Mouse (Mus musculus) ovary, postnatal 10 days (tissue): ENCODE data around the gene Myrip.
"Not testable (repeated sequence)": the region's sequence is repeated elsewhere in the genome, so short reads cannot be mapped to it uniquely, and the experiment has no call there.

Experiments
- DNase-seq: peaks from one replicate; pipeline ENCODE4 v3.0.0; 2022; ENCODE audit warnings: low spot score

The Myrip gene

DNA sequence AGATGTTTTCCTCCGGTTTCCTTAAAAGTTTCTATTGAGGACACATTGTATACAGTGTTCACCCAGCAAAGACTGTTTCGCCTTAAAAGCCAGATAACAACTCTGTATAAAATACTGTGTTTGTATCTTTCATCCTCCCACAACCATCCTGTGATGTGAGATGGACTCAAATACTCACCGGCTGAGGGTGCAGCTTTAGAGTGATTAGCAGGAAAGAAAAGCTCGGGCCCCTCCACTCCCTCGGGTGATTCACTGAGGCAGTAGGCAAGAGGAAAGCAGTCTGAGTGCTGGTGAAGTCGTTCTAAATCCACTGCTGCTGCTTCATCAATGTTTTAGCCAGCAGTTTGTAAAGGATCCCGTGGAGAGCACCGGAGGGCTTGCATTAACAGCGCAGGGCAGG is 93.9 kb downstream of the Myrip start:
- no peak for DNase-seq

- no peak for DNase-seq
Observed at GRCm38 (mm10) chr9:120396579-120397185, 95.4 kb downstream of the Myrip start.

GRCm38 (mm10) chr9:120398289-120398688 is 97.0 kb downstream of the Myrip start:
- no peak for DNase-seq

DNA sequence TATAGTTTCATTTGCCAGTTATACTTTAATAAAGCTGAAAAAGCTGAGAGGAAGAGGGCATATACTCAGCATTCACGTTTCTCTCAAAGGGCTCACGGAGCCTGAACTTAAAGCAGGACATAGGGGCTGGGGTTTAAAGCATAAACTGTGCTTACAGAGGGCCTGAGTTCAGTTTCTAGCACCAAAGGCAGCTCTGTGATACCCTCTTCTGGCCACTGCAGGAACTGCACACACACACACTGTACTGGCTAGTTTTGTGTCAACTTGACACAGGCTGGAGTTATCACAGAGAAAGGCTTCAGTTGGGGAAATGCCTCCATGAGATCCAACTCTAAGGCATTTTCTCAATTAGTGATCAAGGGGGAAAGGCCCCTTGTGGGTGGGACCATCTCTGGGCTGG is 98.2 kb downstream of the Myrip start:
- DNase-seq, result not testable (repeated sequence)

DNA sequence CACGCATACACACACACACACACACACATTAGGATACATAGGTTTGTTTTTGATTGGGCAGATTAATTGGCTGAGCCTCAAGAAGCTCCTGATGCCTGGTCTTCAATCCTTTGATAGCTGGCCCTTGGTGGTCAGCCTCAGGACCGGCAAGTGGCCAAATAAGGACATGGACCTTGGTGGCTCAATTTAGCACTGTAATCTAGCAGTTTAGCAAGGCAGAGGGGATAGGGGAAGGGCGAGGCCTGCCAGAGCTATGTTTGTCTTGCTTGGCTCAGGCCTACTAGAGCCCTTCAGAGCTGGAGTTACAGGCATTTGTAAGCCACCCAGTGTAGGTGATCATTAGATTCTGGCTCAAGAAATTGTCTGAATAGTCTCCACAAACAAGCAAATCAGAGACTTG is 101.1 kb downstream of the Myrip start:
- no peak for DNase-seq

DNA sequence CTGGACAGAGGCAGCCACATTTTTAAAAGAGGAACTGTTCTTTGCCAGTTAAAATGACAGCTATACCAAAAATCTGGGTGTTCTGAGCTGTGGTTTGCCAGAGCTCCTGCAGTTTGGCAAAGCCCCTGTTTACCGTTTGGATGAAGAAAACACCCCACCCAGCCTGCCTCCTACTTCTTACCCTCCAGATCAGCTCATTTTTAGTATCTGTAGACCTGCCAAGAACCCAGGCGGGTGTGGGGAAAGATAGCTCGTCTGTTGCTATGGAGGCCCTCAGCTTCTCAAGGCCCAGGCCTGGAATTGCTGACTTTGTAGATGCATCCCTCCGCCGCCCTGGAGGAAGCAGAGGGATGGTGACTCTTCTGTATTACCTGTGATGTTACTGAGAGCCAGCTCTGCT is 102.3 kb downstream of the Myrip start:
- DNase-seq, result no peak

- no peak for DNase-seq
Observed at GRCm38 (mm10) chr9:120409663-120410181, 108.4 kb downstream of the Myrip start.

DNA sequence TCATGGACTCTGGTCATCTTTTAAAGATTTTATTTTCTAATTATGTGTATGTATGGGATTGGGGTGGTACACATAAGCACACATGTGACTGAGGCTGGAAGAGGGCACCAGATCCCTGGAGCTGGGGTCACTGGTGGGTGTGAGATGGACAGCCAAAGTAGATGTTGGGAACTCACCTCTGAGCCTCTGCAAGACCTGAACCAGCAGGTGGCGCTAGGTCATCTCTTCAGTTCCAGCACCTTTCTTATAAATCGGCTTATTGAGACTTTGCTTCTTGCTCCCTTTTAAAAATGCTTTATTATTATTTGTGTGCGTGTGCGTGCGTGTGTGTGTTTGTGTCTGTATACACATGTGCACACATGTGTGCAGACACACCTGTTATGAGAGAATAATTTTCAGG is 109.1 kb downstream of the Myrip start:
- DNase-seq, result no peak

GRCm38 (mm10) chr9:120415504-120415903 is 114.2 kb downstream of the Myrip start:
- peak; percentile 18 for DNase-seq

- DNase-seq, result no peak
Observed at GRCm38 (mm10) chr9:120416151-120416550, 114.8 kb downstream of the Myrip start.

DNA sequence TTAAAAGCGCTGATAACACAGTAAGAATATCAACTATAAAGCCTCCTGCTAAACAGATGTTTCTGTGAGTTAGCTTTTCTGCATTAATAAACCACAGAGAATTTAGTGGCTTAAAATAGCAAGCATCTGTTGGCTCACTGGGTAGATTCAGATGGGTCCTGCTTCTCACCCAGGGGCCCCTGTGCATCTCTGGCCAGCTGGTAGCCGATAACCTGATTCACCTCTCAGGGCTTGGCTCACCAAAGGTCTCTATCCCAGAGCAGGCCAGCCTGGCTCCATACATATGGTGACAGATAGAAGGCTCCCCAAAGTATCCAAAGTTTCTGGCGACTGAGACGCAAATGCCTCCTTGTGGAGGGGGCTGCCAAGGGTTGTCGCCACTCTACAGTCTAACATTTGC is 115.4 kb downstream of the Myrip start:
- DNase-seq, result no peak

- DNase-seq, result no peak
Observed at GRCm38 (mm10) chr9:120418582-120418981, 117.3 kb downstream of the Myrip start.

- DNase-seq, result no peak
Observed at GRCm38 (mm10) chr9:120424567-120424966, 123.3 kb downstream of the Myrip start.

GRCm38 (mm10) chr9:120425768-120426167 is 124.5 kb downstream of the Myrip start:
- peak; percentile 31 for DNase-seq

GRCm38 (mm10) chr9:120428181-120428580 is 126.9 kb downstream of the Myrip start:
- no peak for DNase-seq

GRCm38 (mm10) chr9:120433747-120434146 is 132.4 kb downstream of the Myrip start:
- DNase-seq, result no peak

DNA sequence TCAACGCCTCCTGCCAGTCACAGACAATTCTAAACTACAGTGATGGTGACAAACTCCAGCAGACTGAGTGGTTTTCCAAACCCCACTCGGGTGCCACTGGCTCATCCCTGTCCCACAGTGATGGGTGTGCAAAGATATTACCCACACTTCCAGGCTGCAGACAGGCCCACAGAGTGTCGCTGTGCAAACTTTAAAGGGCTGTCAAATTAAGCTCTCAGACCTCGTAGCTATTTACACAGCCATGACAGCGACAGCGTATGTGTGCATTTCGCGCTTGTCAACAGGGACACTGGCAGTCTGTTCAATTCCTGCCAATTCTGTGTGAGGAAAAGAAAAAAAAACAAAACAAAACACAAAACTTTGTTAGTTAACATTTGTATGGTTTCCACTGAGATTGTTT is 134.5 kb downstream of the Myrip start:
- no peak for DNase-seq

- DNase-seq, result no peak
Observed at GRCm38 (mm10) chr9:120436854-120437253, 135.5 kb downstream of the Myrip start.

DNA sequence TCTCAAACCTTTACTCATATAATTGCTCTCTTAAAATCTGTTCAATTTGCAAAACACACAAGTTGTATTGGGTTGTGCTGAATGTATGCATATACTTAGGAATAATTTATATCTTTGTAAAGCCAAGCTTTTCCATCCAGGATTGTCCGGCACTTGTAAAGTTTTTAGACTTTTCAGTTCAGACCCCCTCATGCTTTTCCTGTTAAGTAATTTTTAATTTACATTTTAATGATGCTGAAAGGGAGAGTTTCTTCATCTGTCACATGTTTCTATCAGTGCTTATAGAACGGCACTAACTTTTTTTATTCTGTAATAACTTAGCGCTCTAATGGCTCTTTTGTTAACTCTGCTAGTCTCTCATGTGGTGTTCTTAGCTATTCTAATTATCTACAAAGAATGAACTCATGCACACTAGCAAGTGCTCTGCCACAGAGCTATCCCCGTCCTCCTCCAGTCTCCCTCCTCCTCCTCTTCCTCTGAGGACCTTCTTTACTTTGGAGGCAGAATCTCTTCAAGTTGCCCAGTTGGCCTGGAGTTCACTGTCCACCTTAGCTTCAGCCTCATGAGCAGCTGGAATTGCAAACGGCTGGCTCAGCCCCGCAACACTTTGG is 136.1 kb downstream of the Myrip start:
- DNase-seq, result no peak

GRCm38 (mm10) chr9:120438350-120438749 is 137.0 kb downstream of the Myrip start:
- no peak for DNase-seq

DNA sequence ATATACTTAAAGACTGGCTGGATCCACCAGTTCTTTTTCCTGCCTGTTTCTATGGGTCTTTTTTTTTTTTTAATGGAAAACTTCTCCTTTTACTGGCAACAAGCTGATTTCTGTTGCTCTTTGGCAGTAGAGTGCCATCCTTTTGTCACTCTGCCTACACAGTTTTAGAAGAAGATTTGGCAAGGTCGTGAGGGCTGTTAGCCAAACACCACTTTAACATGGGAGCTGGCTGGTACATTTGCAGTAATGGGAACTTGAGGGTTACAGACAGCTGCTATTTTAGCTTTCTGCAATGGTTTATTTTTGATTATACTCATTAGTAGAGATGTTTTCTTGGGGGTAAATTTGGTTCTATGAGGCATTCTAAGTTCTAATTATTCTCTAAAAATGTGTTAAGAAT is 137.5 kb downstream of the Myrip start:
- DNase-seq, result no peak

DNA sequence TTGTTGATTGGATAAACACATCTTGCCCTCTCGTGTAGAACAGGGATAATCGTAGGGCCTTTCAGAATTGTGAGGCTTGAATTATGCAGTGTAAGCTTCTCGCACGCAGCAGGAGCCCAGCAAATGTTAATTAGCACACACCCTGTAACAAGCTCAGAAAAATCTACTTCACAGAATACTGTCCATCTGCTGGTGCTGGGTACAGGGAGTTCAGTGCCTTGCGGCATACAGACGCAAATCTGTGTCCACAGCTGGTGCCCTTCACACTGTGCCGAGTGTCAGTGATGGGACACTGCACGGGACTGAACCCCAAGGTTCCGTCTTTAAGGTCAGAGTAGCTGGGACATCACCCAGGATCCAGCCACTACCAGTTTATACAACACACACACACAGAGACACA is 143.3 kb downstream of the Myrip start:
- DNase-seq, result no peak

DNA sequence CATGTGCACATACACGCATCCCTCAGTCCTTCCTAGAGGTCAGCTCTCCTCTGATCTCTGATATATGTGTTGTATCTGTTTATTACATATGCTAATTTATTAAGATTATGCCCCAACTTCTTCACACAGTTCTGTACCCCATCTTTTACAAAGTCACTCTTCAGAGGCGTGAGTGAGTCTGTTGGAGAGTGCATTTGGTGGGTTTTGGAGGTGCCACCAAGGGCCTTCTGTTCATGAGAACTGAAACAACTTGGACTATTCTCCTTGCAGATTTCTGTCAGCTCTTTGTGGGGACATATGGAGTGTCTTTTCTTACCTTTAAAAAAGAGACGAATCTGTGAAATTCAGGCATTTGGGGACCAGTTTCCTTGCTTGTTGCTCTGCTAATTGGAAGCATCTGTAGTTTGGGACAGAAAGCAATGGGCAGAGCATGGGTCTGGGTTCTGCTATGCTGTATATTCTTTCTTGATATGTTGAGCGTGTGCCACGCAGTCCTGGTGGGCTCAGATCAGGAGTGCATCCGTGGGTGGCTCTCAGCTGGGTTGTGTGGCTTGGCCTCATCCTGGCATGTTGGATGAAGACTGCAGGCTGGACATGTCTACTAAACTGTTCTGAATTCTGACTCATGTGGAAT is 148.5 kb downstream of the Myrip start:
- DNase-seq, result no peak
